Mouse (Mus musculus) erythroblast, embryonic 14.5 days (primary cell): ENCODE data around the gene Tbc1d8.

Experiments
- GATA1 ChIP-seq: IDR thresholded peaks from 2 replicates; pipeline ENCODE4 v1.6.1; 2012; ENCODE audit warnings: low read length, inconsistent platforms, mixed read lengths
- TAL1 ChIP-seq: IDR thresholded peaks from 3 replicates; pipeline ENCODE4 v1.6.1; 2012; ENCODE audit warnings: low read length, inconsistent platforms, mixed read lengths

DNA sequence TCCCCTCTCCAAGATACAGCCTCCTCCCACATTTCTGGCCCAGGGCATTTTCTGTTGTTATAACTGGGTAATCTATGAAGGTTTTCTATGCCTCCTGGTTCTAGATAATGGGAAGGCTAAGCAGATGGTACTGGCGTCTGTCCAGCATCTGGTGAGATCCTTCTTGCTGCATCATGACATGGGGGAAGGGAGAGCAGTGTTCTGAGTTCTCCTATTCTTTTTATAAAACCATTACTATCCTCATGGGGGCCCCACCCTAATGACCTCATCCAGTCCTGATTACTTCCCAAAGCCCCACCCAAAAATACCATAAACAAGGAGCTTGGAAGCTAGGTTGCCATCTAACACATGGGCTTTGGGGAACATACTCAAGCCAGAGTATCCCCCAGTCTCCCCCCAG lies 129.6 kb downstream of the Tbc1d8 start:
- TF ChIP-seq GATA1 (no peak), TAL1 (no peak)
